Mouse (Mus musculus) myocyte (in vitro differentiated cells): ENCODE measurements around the gene Epb41l3.

Experiments
- E2F4 ChIP-seq: IDR thresholded peaks from one replicate; pipeline ENCODE4 v1.6.1; 2011; ENCODE audit warnings: mild to moderate bottlenecking, control low read depth, moderate library complexity; ENCODE audit not compliant: insufficient read depth
- MAX ChIP-seq: IDR thresholded peaks from one replicate; pipeline ENCODE4 v1.6.1; 2011; ENCODE audit warnings: low read depth, mild to moderate bottlenecking, control low read depth
- POLR2A ChIP-seq: IDR thresholded peaks from one replicate; pipeline ENCODE4 v1.6.1; 2011; ENCODE audit warnings: low read depth, mild to moderate bottlenecking, control low read depth, moderate library complexity; ENCODE audit not compliant: insufficient read length
- POLR2AphosphoS2 ChIP-seq: IDR thresholded peaks from one replicate; pipeline ENCODE4 v1.6.1; 2011; ENCODE audit warnings: low read depth, control low read depth; ENCODE audit not compliant: insufficient read length

GRCm38 (mm10) chr17:69230131-69230621, 154.7 kb downstream of the Epb41l3 start:
- no peak for TF ChIP-seq MAX
- no peak for TF ChIP-seq POLR2AphosphoS2
- no peak for TF ChIP-seq E2F4
- TF ChIP-seq POLR2A, result no peak
